Mouse (Mus musculus) embryonic fibroblast, embryonic 13.5 days (primary cell): Measurements from ENCODE around the gene Pam16. TPM values are rescaled to one million over a fixed set of nuclear protein-coding genes. Genes with fewer than 3 reads are reported as not detected.

Experiments used
- H3K27ac ChIP-seq: 2 replicates; pipeline ENCODE4 v1.5.1; 2012; ENCODE audit warnings: low read length, control low read depth, inconsistent platforms; ENCODE audit not compliant: insufficient read depth
- H3K4me1 ChIP-seq: 2 replicates; pipeline ENCODE4 v1.6.1; 2011; ENCODE audit warnings: low read length; ENCODE audit not compliant: control insufficient read depth, insufficient read depth
- H3K4me3 ChIP-seq: 2 replicates; pipeline ENCODE4 v1.5.1; 2011; ENCODE audit warnings: mild to moderate bottlenecking, control low read depth, low read length; ENCODE audit not compliant: insufficient read depth
- CTCF ChIP-seq: IDR thresholded peaks from 2 replicates; pipeline ENCODE4 v1.5.1; 2011; ENCODE audit warnings: mild to moderate bottlenecking, control low read depth, low read length, moderate library complexity, borderline replicate concordance; ENCODE audit not compliant: insufficient read depth
- POLR2A ChIP-seq: IDR thresholded peaks from 2 replicates; pipeline ENCODE4 v1.6.1; 2011; ENCODE audit warnings: low read depth, mild to moderate bottlenecking, control low read depth, low read length, moderate library complexity
- polyA plus RNA-seq: library from polyadenylated mRNA; stranded (reverse); fragments of >200 nt; gene quantifications from 2 replicates; pipeline ENCODE4 v1.2.4, GENCODE M21; 2011; ENCODE audit warnings: low read depth; ENCODE audit not compliant: missing spikeins, insufficient read length

Gene Pam16
- polyA plus RNA-seq, 1 experiment: 33.1 TPM

DNA sequence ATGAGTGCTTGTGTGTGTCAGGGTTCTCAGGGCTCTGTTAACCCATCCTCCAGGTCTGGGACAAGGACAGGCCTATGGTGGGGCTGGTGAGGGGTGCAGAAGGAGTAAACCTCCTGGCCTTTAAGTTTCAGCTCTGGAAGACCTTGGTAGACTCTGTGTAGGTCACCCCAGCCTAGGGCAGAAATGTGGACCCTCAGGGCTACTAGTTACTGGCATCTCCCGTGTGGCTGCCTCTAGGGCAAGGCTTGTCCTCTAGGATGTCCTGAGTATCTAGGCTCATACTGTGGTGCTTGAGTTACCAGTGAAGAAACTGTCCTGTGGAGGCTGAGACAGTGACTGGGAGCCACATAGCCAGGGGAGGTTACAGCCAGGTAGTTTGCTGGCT, 21.3 kb downstream of the Pam16 start:
- H3K4me3 ChIP-seq: no peak overlapping the region
- no peak for TF ChIP-seq CTCF
- no peak for TF ChIP-seq POLR2A
- peak overlapping the region; percentile 5; the same call in 1 of the 2 replicates for H3K27ac ChIP-seq
- H3K4me1 ChIP-seq: peaks cover 61% of the 10 kb centered on the region

DNA sequence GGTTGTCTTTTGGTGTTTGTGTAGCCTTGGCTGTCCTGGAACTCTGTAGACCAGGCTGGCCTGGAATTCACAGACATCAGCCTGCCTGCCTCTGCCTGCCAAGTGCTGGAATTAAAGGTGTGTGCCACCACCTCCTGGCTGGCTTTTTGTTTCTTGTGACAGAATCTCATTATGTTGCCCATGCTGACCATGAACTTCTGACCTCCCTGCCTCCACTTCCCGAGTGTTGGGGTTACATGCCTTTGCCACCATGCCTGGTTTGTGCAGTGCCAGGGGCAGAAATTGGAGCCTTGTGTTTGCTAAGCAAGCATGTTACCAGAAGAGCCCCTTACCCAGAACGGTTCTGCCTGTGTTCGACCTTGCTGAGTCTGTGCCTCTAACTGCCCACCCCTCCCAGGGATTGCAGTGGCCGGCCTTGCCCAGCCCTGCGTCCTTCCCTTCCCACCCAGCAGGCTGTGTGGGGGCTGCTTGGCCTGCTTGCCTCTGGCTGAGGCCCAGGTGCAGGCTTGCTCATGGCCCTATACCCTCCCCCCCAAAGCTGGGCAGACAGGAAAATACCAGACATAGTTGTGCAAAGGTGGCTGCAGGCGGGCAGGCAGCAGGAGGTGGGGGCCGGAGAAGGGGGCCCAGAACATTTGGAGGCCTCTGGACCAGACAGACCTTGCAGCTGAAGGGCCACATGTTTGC, 21.9 kb downstream of the Pam16 start:
- TF ChIP-seq CTCF: no peak
- TF ChIP-seq POLR2A: no peak
- H3K4me3 ChIP-seq: no peak overlapping the region
- peaks cover 64% of the 10 kb centered on the region for H3K4me1 ChIP-seq
- H3K27ac ChIP-seq: peak overlapping the region; percentile 6; the same call in 1 of the 2 replicates

GRCm38 (mm10) chr16:4602189-4602588, 22.6 kb downstream of the Pam16 start:
- H3K4me3 ChIP-seq: no peak overlapping the region

DNA sequence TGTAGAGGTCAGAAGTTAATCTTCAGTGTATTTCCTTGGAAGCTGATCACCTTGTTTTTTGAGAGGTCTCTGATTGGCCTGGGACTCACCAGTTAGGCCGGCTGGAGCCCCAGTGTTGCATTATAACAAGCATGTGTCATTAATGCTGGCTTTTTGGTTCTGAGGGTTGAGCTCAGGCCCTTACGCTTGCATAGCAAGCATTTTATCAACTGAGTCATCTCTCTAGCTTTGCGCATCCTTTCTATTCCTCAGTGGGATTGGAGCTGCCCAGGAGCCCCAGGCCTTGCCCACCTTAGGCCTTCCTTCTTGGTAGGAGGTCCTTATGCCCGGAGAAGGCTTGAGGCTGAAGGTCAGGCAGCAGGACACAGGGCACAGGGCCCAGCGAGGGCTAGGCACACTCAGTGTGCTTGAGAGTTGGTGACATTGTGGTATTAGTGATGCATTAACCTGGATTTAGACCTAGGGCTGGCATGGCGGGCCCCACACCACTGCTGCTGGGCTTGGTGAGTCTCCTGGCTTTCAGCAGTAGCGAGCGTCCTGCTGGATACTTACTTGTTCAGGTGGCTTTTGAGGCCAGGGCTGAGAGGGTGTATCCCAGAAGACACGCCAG, 24.0 kb downstream of the Pam16 start:
- H3K4me3 ChIP-seq: no peak overlapping the region
- H3K4me1 ChIP-seq: peaks cover 53% of the 10 kb centered on the region
- TF ChIP-seq POLR2A: no peak
- no peak for TF ChIP-seq CTCF
- H3K27ac ChIP-seq: peak overlapping the region; percentile 32; the same call in 1 of the 2 replicates

More at GRCm38 (mm10) chr16:4602189-4602588, 22.6 kb downstream of the Pam16 start:
- no peak overlapping the region for H3K27ac ChIP-seq
- TF ChIP-seq CTCF (no peak), POLR2A (no peak)
- peaks cover 66% of the 10 kb centered on the region for H3K4me1 ChIP-seq

- TF ChIP-seq POLR2A: no peak
- no peak for TF ChIP-seq CTCF
- Histone ChIP-seq H3K4me3 (no peak overlapping the region), H3K27ac (no peak overlapping the region), H3K4me1 (peaks cover 51% of the 10 kb centered on the region)
Observed at GRCm38 (mm10) chr16:4599616-4600015, 25.2 kb downstream of the Pam16 start.

DNA sequence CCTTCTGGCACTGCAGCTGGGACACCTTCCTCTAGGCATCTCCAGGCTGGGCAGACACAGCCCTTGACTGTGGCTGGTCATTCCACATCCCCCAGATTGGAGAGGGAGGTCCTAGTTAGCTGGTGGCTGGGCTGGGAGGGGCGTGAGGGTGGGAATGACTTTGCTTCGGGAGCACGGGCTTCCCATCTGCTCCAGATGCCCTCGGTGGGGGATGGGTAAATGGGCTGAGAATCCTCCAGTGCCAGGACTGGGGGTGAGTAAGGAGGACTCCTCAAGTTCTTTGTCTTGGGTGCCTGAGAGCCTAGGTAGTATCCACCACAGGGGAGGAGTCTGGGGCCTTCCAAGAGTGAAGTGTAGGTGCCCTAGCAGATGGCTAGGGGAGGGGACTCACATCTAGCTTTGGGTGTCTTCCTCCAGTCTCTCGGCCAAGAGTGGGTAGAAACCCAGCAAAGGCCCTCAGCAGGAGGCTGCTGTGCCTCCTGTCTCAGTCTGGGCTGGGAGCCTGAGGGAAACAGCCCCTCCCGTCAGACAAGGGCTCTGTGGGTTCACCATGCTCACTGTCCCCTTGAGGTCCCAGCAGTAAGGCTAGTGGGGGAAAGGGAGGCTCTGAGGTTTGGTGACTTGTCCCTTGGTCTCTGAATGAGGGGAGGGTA, 25.8 kb downstream of the Pam16 start:
- TF ChIP-seq CTCF: no peak
- Histone ChIP-seq H3K4me3 (no peak overlapping the region), H3K4me1 (peaks cover 48% of the 10 kb centered on the region), H3K27ac (peak overlapping the region; percentile 94; the same call in 1 of the 2 replicates)

DNA sequence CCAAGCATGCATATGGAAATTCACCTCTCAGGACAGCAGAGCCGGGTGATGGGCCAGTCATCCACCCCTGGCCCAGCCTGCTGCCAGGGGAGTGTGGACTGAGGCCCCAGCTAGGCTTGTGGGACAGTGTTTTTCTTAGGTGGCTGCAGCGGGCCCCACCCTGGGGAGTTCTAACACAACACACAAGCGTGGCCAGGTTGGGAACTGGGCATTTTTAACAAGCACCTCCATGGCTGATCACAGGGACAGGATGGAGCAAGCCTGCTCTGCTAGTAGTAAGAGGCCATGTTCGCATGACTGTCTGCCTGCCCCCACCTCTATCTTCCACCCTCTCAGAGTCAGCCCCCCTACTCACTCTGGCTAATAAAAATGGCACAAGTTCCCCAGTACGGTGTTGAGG, 26.7 kb downstream of the Pam16 start:
- H3K4me1 ChIP-seq: peaks cover 41% of the 10 kb centered on the region
- peak overlapping the region; percentile 94 for H3K27ac ChIP-seq
- TF ChIP-seq CTCF (no peak), POLR2A (no peak)
- no peak overlapping the region; the same call in 1 of the 2 replicates for H3K4me3 ChIP-seq

- TF ChIP-seq POLR2A (0 out of 2 replicates have a peak, but pooled peaks have one; percentile 27), CTCF (no peak)
- Histone ChIP-seq H3K27ac (peak overlapping the region; percentile 94), H3K4me1 (peaks cover 35% of the 10 kb centered on the region), H3K4me3 (peak overlapping the region; percentile 94)
Observed at GRCm38 (mm10) chr16:4597296-4597695, 27.5 kb downstream of the Pam16 start.

DNA sequence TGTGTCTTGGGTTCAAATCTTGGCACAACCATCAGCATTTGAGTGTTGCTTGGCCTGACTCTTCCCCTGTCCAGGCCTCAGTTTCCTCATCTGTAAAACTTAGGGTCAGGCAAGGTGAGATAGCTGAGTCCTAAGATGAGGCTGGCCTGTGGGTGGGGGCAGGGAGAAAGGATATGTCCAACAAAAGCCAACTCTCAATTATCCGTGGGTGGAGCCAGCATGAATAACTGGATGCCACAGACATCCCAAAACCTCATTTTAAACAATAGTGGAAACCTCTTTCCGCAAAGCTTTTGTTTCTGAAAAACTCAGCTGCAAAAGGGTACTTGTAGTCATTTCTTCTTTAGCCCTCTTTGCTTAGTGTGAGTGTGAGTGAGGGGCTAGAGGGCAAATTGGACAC, 28.0 kb downstream of the Pam16 start:
- TF ChIP-seq CTCF (no peak), POLR2A (no peak)
- peak overlapping the region; percentile 94 for H3K27ac ChIP-seq
- H3K4me1 ChIP-seq: peaks cover 30% of the 10 kb centered on the region
- peak overlapping the region; percentile 94 for H3K4me3 ChIP-seq
